8 mouse cellular contexts compared by ENCODE assay signal in the genomic region with DNA sequence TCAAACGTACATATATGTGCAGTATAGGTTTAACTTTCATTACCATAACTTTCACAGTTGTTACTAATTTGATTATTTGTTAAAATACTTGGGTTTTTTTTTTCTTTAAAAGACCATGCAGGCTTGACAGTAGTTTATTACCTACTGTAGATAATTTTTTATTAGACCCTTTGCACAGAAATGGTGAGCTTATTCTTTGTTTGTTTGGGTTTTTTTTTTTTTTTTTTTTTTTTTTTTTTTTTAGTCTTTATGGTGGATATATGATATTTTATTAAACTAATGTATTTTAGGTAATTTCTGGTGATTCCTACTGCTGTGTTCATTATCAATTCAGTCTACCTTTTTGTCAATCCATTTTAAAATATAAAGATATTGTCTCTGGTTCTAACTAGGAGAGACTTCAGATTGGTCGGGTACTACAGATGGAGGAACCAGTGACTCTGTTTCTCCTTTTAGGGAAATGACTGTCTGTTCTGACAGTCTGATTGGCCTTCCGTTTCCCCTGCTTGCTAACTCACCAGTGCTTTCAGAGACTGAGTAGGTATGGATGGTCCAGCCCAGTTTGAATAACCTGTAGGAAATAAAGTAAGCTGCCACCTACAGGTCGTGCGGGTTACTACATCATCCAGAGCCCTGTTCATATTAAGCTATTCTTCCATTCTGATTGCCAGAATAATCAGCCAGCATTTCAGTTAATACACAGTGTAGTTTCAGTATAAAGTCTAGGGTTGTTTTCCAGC. TPM values are rescaled to one million over a fixed set of nuclear protein-coding genes. Genes with fewer than 3 reads are reported as not detected.
DNase-seq lines count a peak whose midpoint lies in the region; ATAC-seq and TF ChIP-seq lines count a peak whose summit lies in the region.

No protein-coding gene starts in this region.

- WGBS in embryonic facial prominence, embryonic 15.5 days = 4% methylated on average over 5 of the region's 5 CpGs
- 8% methylated on average over 5 of the region's 5 CpGs for WGBS in heart, adult 2 months
- WGBS in kidney, adult 2 months = 6% methylated on average over 5 of the region's 5 CpGs
- WGBS in limb, embryonic 11.5 days = 11% methylated on average over 5 of the region's 5 CpGs
- 8% methylated on average over 5 of the region's 5 CpGs for whole genome bisulfite sequencing in midbrain, embryonic 13.5 days

- H3K27ac ChIP-seq in embryonic facial prominence, embryonic 15.5 days (replicated peaks) = no peak overlapping the region
- H3K27ac ChIP-seq in heart, adult 2 months = peak overlapping the region; percentile 93
- H3K27ac ChIP-seq in kidney, adult 2 months (ENCODE audit: insufficient read depth, low read depth, low read length) = no peak overlapping the region
- H3K27ac ChIP-seq in limb, embryonic 11.5 days (replicated peaks; ENCODE audit: low read depth, low read length) = no peak overlapping the region
- no peak overlapping the region for H3K27ac ChIP-seq in midbrain, embryonic 13.5 days

- no peaks in the 10 kb centered on the region for H3K9me3 ChIP-seq in embryonic facial prominence, embryonic 15.5 days (replicated peaks)
- H3K9me3 ChIP-seq in limb, embryonic 11.5 days (ENCODE audit: control insufficient read depth, low read length) = no peaks in the 10 kb centered on the region
- no peaks in the 10 kb centered on the region for H3K9me3 ChIP-seq in midbrain, embryonic 13.5 days

- H3K79me2 ChIP-seq in heart, adult 2 months (replicated peaks; ENCODE audit: control insufficient read depth, insufficient read depth, low read length) = 0 out of 2 replicates have a peak, but pooled peaks cover 1% of the 10 kb centered on the region

- peaks cover 3% of the 10 kb centered on the region; the same call in 1 of the 2 replicates for H3K27me3 ChIP-seq in embryonic facial prominence, embryonic 15.5 days
- no peaks in the 10 kb centered on the region for H3K27me3 ChIP-seq in heart, adult 2 months (ENCODE audit: control insufficient read depth, insufficient read depth, low read length)
- H3K27me3 ChIP-seq in kidney, adult 2 months (replicated peaks; ENCODE audit: control insufficient read depth, insufficient read depth, low read length) = no peaks in the 10 kb centered on the region
- H3K27me3 ChIP-seq in limb, embryonic 11.5 days (ENCODE audit: control insufficient read depth, insufficient read depth, low read length) = no peaks in the 10 kb centered on the region
- peaks cover 10% of the 10 kb centered on the region for H3K27me3 ChIP-seq in midbrain, embryonic 13.5 days

- H3K4me2 ChIP-seq in embryonic facial prominence, embryonic 15.5 days (replicated peaks) = peak overlapping the region; percentile 96
- H3K4me2 ChIP-seq in limb, embryonic 11.5 days (ENCODE audit: low read depth, severe bottlenecking) = peak overlapping the region; percentile 87; the same call in 1 of the 2 replicates
- peak overlapping the region; percentile 78 for H3K4me2 ChIP-seq in midbrain, embryonic 13.5 days (replicated peaks)

- no peak for ATAC-seq in embryonic facial prominence, embryonic 15.5 days (ENCODE audit: insufficient number of reproducible peaks, low FRiP score, low TSS enrichment, low read depth)
- ATAC-seq in limb, embryonic 11.5 days (ENCODE audit: insufficient number of reproducible peaks, low FRiP score, low TSS enrichment, low read depth) = peak; percentile 45; the same call in 1 of the 2 replicates
- ATAC-seq in midbrain, embryonic 13.5 days = peak; percentile 34

- intact Hi-C loops in heart, adult 2 months (cut with DNase I) = loop anchor here (1.0 to 5.0 kb wide), 3 partner anchors 41 to 243 kb away; partner anchors contain the start of gene Smg7

- H3K9ac ChIP-seq in embryonic facial prominence, embryonic 15.5 days = no peak overlapping the region
- H3K9ac ChIP-seq in heart, adult 2 months (ENCODE audit: low read depth, low read length) = no peak overlapping the region
- H3K9ac ChIP-seq in limb, embryonic 11.5 days (ENCODE audit: low read length) = no peak overlapping the region
- H3K9ac ChIP-seq in midbrain, embryonic 13.5 days (replicated peaks) = no peak overlapping the region

- H3K4me1 ChIP-seq in embryonic facial prominence, embryonic 15.5 days = peaks cover 15% of the 10 kb centered on the region
- peaks cover 1% of the 10 kb centered on the region; the same call in 1 of the 2 replicates for H3K4me1 ChIP-seq in heart, adult 2 months (ENCODE audit: control insufficient read depth, insufficient read depth, low read length)
- peaks cover 3% of the 10 kb centered on the region; the same call in 1 of the 2 replicates for H3K4me1 ChIP-seq in kidney, adult 2 months (ENCODE audit: control insufficient read depth, insufficient read depth, low read length)
- 0 out of 2 replicates have a peak, but pooled peaks cover 4% of the 10 kb centered on the region for H3K4me1 ChIP-seq in limb, embryonic 11.5 days (ENCODE audit: control insufficient read depth, insufficient read depth, low read length)
- H3K4me1 ChIP-seq in midbrain, embryonic 13.5 days (replicated peaks) = peaks cover 18% of the 10 kb centered on the region

- peaks cover 29% of the 10 kb centered on the region for H3K36me3 ChIP-seq in embryonic facial prominence, embryonic 15.5 days
- peaks cover 16% of the 10 kb centered on the region for H3K36me3 ChIP-seq in heart, adult 2 months (ENCODE audit: control insufficient read depth, insufficient read depth, low read length)
- peaks cover 7% of the 10 kb centered on the region for H3K36me3 ChIP-seq in kidney, adult 2 months (ENCODE audit: control insufficient read depth, insufficient read depth, low read length)
- H3K36me3 ChIP-seq in limb, embryonic 11.5 days (ENCODE audit: control insufficient read depth, insufficient read depth, low read length) = peaks cover 6% of the 10 kb centered on the region; the same call in 1 of the 2 replicates
- peaks cover 32% of the 10 kb centered on the region for H3K36me3 ChIP-seq in midbrain, embryonic 13.5 days

- H3K4me3 ChIP-seq in embryonic facial prominence, embryonic 15.5 days (replicated peaks) = peak overlapping the region; percentile 94
- peak overlapping the region; percentile 80 for H3K4me3 ChIP-seq in heart, adult 2 months
- 0 out of 2 replicates have a peak overlapping the region, but pooled peaks have one; percentile 19 for H3K4me3 ChIP-seq in kidney, adult 2 months (ENCODE audit: insufficient read depth, low read depth, low read length)
- H3K4me3 ChIP-seq in limb, embryonic 11.5 days (ENCODE audit: low read depth, low read length) = no peak overlapping the region
- peak overlapping the region; percentile 86 for H3K4me3 ChIP-seq in midbrain, embryonic 13.5 days (replicated peaks)

- peak; percentile 23; the same call in 1 of the 2 replicates for TF ChIP-seq POLR2A in heart, adult 2 months (IDR thresholded peaks at IDR 0.05; ENCODE audit: insufficient read depth, low read depth, low read length)
- TF ChIP-seq POLR2A in kidney, adult 2 months (IDR thresholded peaks at IDR 0.05; ENCODE audit: low read depth, low read length) = no peak

- DNase-seq in 416B (ENCODE audit: low read depth) = peak; percentile 95
- peak; percentile 81 to 85 for DNase-seq in adrenal gland, postnatal 36 days
- DNase-seq in heart, adult 2 months = peak; percentile 79 to 84
- peak; percentile 90 for DNase-seq in kidney, adult 2 months
- DNase-seq in limb, embryonic 11.5 days (ENCODE audit: low spot score) = peak; percentile 90
- DNase-seq in spleen, adult 18-20 months = peak; percentile 62 to 83

- TF ChIP-seq CTCF in heart, adult 2 months (IDR thresholded peaks at IDR 0.05) = peak; percentile 93
- peak; percentile 39 for TF ChIP-seq CTCF in kidney, adult 2 months (conservative IDR thresholded peaks at IDR 0.05; ENCODE audit: insufficient read depth, insufficient read length, low read depth, low read length)

- no peak for TF ChIP-seq EP300 in heart, adult 2 months (IDR thresholded peaks at IDR 0.05; ENCODE audit: insufficient read depth, low read depth, low read length)

RNA-seq across cellular contexts. Expression of gene Arpc5, which starts 1.6 kb away (rescaled TPM):
- 100 to 1,000 TPM; 102 to 125 TPM for total RNA-seq in adrenal gland, postnatal 36 days (2021)
- polyA plus RNA-seq in embryonic facial prominence, embryonic 15.5 days (2015; fragmentation: Nextera tagmentation; extraction: Ambion mirVana) = 249 and 256 TPM in 2 replicates
- 10 to 100 TPM; 26.4 to 27.7 TPM for total RNA-seq in heart, adult 2 months (2021)
- 23.6 and 32.9 TPM in 2 replicates for polyA plus RNA-seq in heart, adult 2 months (2012; rRNA removed)
- 67.4 and 67.5 TPM in 2 replicates for polyA plus RNA-seq in kidney, adult 2 months (2012; rRNA removed)
- polyA plus RNA-seq in limb, embryonic 11.5 days (2014; fragmentation: Nextera tagmentation; extraction: Ambion mirVana) = 179 and 182 TPM in 2 replicates
- 339 and 353 TPM in 2 replicates for polyA plus RNA-seq in midbrain, embryonic 13.5 days (2015; fragmentation: Nextera tagmentation; extraction: Ambion mirVana)

RNA-seq across cellular contexts. Expression of gene Rgl1, which starts 1.8 kb away (rescaled TPM):
- total RNA-seq in adrenal gland, postnatal 36 days (2021) = 10 to 100 TPM; 27.6 to 37.2 TPM
- polyA plus RNA-seq in embryonic facial prominence, embryonic 15.5 days (2015; fragmentation: Nextera tagmentation; extraction: Ambion mirVana) = 36.3 and 38.0 TPM in 2 replicates
- total RNA-seq in heart, adult 2 months (2021) = 10 to 100 TPM; 28.4 to 33.2 TPM
- polyA plus RNA-seq in heart, adult 2 months (2012; rRNA removed) = 14.9 and 22.7 TPM in 2 replicates
- polyA plus RNA-seq in kidney, adult 2 months (2012; rRNA removed) = 68.4 and 73.2 TPM in 2 replicates
- 32.7 and 34.3 TPM in 2 replicates for polyA plus RNA-seq in limb, embryonic 11.5 days (2014; fragmentation: Nextera tagmentation; extraction: Ambion mirVana)
- 12.9 and 17.0 TPM in 2 replicates for polyA plus RNA-seq in midbrain, embryonic 13.5 days (2015; fragmentation: Nextera tagmentation; extraction: Ambion mirVana)

RNA-seq across cellular contexts. Expression of gene Apobec4, which starts 17.6 kb away (rescaled TPM):
- not detected for total RNA-seq in adrenal gland, postnatal 36 days (2021)
- polyA plus RNA-seq in embryonic facial prominence, embryonic 15.5 days (2015; fragmentation: Nextera tagmentation; extraction: Ambion mirVana) = 0.34 and 0.37 TPM in 2 replicates
- total RNA-seq in heart, adult 2 months (2021) = not detected
- not detected in 2 replicates for polyA plus RNA-seq in heart, adult 2 months (2012; rRNA removed)
- not detected in 2 replicates for polyA plus RNA-seq in kidney, adult 2 months (2012; rRNA removed)
- polyA plus RNA-seq in limb, embryonic 11.5 days (2014; fragmentation: Nextera tagmentation; extraction: Ambion mirVana) = 0.12 TPM in 1 of 2 replicates, not detected in the other
- polyA plus RNA-seq in midbrain, embryonic 13.5 days (2015; fragmentation: Nextera tagmentation; extraction: Ambion mirVana) = not detected in 2 replicates

RNA-seq across cellular contexts. Expression of gene Ncf2, which starts 32.1 kb away (rescaled TPM):
- 1 to 10 TPM; 2.8 to 8.8 TPM for total RNA-seq in adrenal gland, postnatal 36 days (2021)
- 6.5 and 6.7 TPM in 2 replicates for polyA plus RNA-seq in embryonic facial prominence, embryonic 15.5 days (2015; fragmentation: Nextera tagmentation; extraction: Ambion mirVana)
- 1 to 10 TPM; 3.3 to 4.0 TPM for total RNA-seq in heart, adult 2 months (2021)
- 3.0 and 3.2 TPM in 2 replicates for polyA plus RNA-seq in heart, adult 2 months (2012; rRNA removed)
- polyA plus RNA-seq in kidney, adult 2 months (2012; rRNA removed) = 2.6 and 4.2 TPM in 2 replicates
- 2.4 and 2.7 TPM in 2 replicates for polyA plus RNA-seq in limb, embryonic 11.5 days (2014; fragmentation: Nextera tagmentation; extraction: Ambion mirVana)
- 2.3 and 3.0 TPM in 2 replicates for polyA plus RNA-seq in midbrain, embryonic 13.5 days (2015; fragmentation: Nextera tagmentation; extraction: Ambion mirVana)
